Mouse (Mus musculus): Measurements from ENCODE around the gene Tspan5.

DNA sequence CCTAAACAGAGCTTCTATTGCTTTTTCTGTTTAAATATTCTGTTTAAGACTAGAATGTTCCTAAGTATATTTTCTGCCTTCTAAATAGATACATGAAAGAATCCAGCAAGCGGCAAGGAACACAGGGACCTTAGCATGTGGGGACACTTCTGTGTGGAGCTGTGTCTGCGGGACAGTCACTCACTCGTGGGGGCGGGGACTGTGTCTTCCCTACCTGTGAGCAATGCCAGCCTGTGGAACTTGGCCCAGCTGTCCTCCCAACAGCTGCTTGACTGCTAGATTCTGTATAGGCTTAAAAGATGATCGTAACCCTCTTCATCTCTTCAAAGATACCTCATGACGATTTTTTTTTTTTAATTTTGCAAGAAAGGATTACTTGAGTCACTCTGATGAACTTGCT is 133.9 kb downstream of the Tspan5 start:
- no peak for TF ChIP-seq POLR2A (IDR thresholded peaks at IDR 0.05; ENCODE audit: low read depth, low read length)
- TF ChIP-seq CTCF (conservative IDR thresholded peaks at IDR 0.05; ENCODE audit: insufficient read depth, insufficient read length, low read depth, low read length): no peak
